Mouse (Mus musculus) megakaryocyte progenitor cell, adult 5-6 weeks (primary cell): ENCODE data around the gene AU022252. TPM values are rescaled to one million over a fixed set of nuclear protein-coding genes. Genes with fewer than 3 reads are reported as not detected.
A peak's percentile ranks its signal among the peaks of the same experiment; 100 is the strongest.

ENCODE experiments used
- ATAC-seq: replicated peaks from 2 replicates; pipeline ENCODE4 v1.8.0; 2016; ENCODE audit warnings: mild to moderate bottlenecking, moderate TSS enrichment, inconsistent platforms; ENCODE audit not compliant: poor library complexity
- total RNA-seq, 2 experiments: library from RNA; stranded (forward) in 1 of 2; stranded (reverse) in 1 of 2; fragments of 157-497, 149-512 nt in 1 of 2; fragments of 200-1000 nt in 1 of 2; gene quantifications; 2 replicates each; pipeline versions ENCODE4 v1.2.3 to v1.2.4; 2015 to 2017

Gene AU022252
- total RNA-seq, 2 experiments from 2014 or later, result 4.6 to 8.0 TPM

DNA sequence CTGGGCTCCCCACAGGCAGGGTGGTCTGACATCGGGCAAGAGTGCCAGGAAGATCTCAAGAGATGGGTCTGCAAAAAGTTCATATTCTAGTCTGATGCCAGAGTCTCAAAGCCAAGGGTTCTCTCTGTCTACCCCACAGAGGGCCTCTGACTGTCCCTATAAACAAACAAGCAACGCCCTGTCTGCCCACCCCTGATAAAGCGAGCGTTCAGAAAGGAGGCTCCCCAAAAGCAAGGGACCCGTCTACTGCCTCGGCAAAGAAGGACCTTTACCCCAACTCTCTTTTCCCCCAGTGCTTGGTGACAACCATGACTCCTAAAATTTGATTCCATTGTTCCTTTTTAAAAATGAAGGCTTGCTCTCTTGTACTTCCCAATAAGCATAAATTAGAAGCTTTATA, 42.6 kb downstream of the AU022252 start, which contains the start of gene Ermap:
Gene Ermap, minus strand, starts transcription at position 148 of the 400 bp plus-strand sequence.
- ATAC-seq, result peak; percentile 71

DNA sequence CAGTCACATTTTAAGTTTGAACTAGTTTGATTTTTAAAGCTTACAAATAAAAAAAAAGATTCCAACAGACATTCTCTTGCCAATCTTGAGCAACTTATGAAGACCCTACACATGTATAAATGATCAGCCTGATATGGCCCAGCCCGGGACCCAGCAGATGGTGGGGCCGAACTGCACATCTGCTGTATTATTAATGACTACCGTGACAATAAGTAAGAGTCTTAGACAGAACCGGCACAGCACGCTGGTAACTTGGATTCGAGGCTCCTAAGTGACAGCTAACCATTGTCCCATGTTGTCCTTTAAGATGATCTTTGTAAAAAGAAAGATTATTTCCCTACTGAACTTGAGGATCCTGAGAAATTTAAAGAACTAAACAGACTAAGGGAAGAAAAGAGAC, 43.1 kb downstream of the AU022252 start:
- no peak for ATAC-seq

DNA sequence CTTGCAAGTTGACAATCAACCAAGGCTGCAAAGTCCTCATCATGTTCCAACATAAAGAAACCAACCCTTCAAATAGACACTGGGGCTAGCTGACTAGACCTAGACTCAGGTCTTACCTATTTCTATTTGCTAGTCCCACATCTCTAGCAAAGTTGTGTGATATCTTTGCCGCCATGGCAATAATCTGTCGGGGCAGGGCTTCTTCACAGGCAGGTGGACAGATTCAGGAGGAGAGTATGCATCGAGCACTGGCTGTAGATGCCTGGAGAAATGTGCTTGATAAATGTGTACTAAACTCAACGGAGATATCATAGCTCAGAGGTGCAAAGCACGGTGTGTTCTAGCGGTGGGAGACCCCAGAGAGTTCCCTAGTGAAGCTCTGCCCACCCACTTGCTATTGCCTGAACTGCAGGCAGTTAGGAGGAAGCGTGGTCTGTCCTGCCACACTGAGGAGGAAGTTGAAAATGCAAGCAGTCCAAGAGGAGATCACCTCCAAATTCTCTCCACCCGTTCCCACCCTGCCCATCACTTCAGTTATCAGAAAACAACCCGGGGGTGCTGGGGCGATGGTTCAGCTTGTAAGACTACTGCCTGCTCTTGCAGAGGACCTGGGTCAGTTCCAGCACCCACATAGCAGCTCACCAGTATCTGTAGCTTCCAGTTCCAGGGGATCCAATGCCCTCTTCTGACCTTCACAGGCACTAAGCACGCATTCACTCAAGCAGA, 44.3 kb downstream of the AU022252 start:
- peak; percentile 53 for ATAC-seq

DNA sequence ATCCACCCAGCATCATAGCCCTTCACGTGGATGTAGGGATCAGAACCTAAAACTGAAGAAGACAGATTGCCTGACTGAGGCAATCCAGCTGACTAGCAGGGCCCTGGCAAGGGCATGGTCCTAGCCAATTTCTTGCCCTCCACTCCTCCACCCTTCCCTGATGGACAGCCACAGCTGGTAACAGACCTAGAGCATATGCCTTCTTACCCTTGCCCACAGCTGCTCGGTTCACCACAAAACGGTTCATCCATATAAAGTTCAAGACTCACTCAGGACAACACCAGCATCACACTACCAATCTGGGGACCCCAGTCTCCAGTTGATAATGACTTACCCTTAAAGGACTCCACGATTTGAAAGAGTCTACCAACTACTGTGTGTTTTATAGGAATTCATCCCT, 46.7 kb downstream of the AU022252 start:
- no peak for ATAC-seq

DNA sequence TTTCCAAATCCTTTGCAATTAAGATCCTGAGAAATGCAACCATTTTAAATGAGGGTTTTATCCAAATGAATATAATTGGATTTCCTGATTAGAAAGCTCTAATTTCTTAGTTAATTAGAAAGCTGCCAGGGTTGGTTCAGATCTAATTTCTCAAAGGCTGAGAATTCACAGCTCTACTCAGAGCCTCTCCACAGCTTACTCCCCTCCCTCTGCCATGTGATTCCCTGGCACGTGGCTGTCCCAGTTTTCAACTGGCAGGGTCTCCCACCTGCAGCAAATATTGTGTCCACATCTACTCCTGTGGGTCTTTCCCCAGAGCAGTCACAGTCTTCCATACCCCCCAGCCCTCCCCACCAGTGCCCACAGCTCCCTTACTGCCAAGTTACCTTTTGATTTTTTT, 49.0 kb downstream of the AU022252 start:
- no peak for ATAC-seq

DNA sequence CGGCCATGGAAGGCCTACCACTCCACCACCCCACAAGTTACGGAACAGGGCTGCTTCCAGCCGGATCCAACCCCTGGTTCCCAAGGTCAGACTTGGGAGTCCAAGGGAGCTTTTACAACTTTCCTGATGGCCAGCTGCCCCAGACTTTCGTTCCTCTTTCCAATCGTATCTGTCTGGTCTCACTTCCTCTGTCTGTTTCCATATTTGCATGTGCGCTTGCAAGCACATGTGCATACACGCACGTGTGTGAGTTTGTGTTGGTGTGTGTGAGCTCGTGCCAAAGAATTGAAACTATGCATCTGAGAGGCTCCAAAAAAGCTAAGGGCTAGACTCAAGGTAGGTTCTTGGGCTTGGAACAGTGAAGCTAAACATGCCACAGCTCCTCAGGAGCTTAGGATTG, 51.1 kb downstream of the AU022252 start:
- peak; percentile 57 for ATAC-seq

DNA sequence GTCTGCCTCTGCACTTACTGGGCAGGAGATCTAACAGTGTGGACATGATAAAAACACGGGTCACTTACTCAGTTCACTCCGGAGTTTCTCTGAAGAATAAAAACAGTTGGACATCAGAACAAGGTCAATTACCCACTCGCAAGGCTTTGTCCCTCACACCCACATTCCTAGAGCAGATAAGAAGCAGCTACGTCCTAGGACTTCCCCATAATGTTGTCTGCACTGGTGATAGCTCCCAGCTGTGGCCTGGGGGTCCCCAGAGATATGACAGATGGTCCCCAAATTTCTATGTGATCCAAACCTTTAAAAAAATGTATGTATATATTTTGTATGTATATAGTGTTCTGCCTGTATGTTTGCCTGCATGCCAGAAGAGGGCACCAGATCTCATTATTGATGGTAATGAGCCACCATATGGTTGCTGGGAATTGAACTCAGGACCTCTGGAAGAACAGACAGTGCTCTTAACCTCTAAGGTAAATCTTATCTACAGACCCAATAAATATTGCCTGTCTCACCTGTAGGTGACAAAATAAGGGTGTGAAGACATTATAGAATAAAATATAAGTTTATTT, 52.3 kb downstream of the AU022252 start:
- no peak for ATAC-seq

DNA sequence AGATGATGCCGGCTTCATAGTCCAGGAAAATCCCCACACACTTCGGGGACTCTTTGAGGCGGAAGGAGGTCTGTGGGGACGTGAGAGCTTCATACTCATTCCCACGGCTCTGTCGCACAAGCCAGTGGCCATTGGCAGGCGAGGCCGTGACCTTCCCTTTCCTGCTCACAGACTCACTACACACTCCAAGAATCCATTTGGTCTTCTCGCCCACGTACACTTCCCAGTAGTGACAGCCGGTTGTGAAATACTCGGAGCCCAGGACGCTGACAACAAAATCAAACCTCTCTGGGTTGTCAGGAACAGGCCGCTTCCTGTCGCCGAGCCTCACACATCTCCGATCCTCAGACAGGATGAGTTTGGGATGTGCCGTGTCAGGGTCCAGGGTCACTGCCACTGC, 54.2 kb downstream of the AU022252 start:
- no peak for ATAC-seq

DNA sequence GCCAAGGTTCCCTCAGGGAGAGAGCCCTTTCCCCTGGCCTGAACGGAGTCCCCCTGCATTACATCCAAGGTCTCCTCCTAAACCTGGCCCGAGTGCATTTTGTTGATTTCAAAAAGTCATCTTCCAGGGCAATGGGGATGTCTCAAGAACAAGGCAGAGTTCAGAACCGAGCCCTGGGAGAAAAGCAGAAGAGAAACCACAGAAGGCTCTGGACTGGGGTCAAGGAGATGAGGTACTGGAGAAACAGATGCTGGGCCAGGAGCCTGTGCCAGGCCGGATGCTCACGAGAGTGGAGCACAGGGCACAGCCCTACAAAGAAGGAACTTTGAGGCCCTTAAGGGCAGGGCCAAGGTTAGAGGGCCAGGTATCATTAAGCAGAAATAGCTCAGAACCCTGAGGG, 54.8 kb downstream of the AU022252 start:
- no peak for ATAC-seq

DNA sequence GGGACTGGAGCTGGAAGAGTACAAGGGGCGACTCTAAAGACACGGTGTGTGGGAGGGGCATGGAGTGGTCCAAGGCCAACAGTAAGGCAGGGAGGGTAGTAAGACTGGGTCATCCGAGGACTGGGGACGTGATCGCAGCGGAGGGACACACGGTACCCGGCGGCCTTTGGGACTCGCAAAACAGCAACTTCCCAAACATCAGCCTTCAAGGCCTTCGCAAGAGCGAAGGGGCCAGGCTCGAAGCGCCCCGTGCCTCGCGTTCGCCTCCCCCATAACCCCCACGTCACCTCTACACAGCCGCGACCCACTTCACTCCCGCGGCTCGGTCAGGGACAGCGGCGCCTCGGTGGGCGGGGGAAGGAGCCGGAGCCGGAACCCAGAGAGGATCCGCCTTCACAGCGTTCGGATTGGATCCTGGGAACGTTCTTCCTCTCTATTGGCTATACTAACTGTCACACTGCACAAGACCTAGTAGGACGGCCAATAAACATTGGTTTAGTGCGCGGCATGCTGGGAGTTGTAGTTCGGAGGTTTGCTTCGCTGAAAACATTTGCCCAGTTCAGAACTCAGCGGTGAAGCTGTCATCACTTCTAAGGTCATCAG, 58.6 kb downstream of the AU022252 start, which contains the start of gene Zfp691:
Gene Zfp691, minus strand, starts transcription at position 345 of the 603 bp plus-strand sequence.
- peak; percentile 98 for ATAC-seq

DNA sequence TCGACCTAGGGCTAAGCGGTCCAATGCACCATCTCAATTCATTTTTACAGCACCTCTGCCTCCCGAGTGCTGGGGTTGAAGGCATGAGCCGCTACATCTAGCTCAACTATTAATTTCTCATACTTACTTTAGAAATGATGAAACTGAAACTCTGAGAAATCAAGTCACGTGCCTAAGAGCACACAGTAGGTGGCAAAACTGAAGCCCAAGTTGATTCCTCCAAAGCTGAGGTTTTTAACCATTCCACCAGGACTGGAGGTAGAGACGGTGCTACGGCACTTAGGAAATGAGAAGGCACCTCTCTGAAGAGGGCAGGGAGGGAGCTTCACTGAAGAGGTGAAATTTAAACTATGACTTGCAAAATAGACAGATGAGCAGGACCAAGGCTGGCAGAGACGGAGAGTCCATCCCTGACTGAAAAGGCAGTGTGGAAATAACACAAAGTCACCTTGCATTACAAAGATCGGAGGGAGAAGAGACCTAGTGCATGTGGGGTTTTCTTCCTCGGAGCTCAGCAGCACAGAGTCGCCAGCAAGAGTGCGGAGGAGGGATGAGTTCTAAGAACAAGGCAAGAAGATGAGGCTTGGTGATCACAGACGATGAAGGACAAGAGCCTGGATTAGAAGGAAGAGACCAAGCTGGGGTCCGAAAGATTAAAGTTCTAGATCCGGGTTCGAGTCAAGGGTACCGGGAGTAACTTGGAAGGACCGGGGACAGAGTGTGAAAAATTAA, 59.4 kb downstream of the AU022252 start:
- no peak for ATAC-seq

DNA sequence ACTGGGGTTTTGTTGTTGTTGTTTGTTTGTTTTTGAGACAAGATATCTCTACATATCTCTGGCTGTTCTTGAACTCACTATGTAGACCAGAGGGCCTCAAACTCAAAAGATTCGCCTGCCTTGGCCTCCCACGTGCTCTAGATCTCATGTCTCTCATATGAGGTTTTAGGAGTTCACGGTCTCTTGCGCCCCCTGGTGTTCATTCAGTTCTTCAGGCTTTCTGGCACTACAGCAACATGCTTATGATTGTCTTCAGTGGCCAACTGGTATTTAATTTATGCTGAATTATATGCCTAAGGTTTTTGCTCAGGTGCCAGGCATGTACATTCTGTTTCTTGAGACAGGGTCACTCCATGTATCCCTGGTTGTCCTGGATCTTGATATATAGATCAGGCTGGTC, 64.8 kb downstream of the AU022252 start:
- peak; percentile 96 for ATAC-seq

DNA sequence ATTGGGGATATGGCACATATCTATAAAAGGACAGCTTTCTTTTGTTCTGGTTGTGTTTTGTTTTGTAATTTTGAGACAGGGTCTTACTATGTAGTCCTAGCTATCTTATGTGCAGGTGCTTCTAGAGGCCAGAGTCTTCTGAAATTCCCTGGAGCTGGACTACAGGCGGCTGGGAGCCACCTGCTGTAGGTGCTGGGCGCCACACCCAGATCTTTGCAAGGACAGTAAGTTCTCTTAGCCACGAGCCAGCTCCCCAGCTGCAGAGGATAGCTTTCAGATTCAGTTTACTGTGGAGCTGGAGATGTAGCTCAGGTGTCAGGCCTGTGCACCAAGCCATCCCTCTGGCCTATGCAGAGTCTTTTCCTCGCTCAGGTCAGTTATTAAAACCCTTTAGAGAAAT, 65.4 kb downstream of the AU022252 start:
- no peak for ATAC-seq

DNA sequence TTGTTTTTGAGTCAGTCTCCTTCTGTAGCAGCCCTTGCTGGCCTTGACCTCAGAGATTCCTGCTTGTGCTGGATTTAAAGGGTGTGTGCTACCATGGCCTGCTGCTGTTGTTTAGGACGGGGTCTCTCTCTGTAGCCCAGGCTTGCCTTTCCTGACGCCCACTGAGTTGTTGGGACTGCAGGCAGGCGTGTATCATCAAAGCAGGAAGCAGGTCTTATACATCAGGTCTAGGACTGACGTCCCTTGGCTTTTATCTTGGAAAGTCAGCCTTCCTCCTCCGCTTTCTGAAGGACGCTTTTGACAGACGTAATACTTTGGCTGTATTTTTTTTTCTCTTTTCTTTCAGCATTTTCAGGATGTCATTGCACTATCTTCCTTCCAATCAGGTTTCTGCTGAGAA, 66.6 kb downstream of the AU022252 start:
- no peak for ATAC-seq

DNA sequence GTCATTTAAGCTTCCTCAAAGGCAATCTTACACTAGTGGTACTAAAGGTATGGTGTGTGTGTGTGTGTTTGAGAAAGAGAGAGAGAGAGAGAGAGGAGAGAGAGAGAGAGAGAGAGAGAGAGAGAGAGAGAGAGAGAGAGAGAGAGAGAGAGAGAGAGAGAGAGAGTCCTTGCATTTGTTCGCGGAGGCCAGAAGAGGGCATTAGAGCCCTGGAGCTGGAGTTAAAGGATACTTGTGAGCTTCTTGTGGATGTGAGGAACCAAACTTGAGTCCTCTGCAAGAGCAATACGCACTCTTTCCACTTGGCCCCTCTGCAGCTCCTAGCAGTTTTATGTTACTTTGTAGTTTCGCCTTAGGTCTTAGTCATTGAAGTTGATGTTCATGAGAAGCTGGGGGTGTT, 69.5 kb downstream of the AU022252 start:
- peak; percentile 33; the same call in 1 of the 2 replicates for ATAC-seq

DNA sequence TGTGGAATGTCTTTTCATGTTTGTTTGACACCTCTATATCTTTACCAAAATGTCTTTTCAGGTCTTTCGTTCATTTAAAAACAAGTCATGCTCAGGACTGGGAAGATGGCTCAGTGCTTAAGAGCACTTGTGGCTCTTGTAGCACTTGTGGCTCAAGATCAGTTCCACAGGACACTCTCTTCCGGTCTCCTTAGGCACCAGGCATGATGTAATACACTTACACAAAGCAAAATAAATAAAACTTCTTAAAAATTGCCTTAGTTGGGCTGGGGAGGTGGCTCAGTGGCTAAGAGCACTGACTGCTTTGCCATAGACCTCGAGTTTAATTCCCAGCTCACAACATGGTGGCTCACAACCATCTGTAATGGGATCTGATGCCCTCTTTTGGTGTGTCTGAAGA, 71.2 kb downstream of the AU022252 start:
- ATAC-seq, result no peak

DNA sequence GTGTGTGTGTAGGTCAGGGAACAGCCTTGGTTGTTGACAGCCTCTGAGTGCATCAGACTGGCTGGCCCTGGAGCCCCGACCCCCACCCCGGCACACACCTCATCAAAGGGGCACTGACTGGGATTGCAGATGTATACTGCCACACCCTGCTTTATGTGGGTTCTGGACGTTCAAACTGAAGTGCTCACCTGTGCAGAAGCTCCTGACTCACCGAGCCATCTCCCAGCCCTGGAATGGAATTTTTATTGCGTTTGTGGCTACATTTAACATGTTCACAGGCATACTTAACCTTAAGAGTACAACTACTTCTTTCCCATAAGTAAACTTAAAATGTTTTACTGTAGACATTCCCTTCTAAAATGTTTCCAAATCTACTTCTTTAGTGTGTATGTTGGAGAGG, 74.6 kb downstream of the AU022252 start:
- ATAC-seq, result no peak

DNA sequence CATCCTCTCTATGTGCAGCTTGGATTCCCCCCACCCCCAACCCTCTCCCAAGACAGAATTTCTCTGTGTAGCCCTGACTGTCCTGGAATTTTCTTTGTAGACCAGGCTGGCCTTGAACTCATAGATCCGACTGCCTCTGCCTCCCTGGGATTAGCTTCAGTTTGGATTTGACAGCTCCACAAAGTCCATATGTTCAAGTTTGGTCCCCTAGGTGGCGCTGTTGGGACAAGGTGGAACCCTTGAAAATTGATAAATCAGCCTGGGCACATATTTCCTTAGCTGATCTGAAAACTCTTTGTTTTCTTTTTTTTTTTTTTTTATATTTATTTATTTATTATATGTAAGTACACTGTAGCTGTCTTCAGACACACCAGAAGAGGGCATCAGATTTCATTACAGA, 75.3 kb downstream of the AU022252 start:
- ATAC-seq, result peak; percentile 80
